Mouse (Mus musculus): ENCODE data around the gene 1700025G04Rik.
A peak's percentile ranks its signal among the peaks of the same experiment; 100 is the strongest.

1700025G04Rik gene

GRCm38 (mm10) chr1:151990615-151991014, 99.3 kb downstream of the 1700025G04Rik start:
- DNase-seq, result no peak

GRCm38 (mm10) chr1:151988713-151989112, 101.2 kb downstream of the 1700025G04Rik start:
- DNase-seq, result no peak

- DNase-seq, result no peak
Measured at GRCm38 (mm10) chr1:151988066-151988465, 101.9 kb downstream of the 1700025G04Rik start.

GRCm38 (mm10) chr1:151986024-151986778, 103.7 kb downstream of the 1700025G04Rik start:
- DNase-seq, result no peak

GRCm38 (mm10) chr1:151985056-151985455, 104.9 kb downstream of the 1700025G04Rik start:
- no peak for DNase-seq

- no peak for DNase-seq
Measured at GRCm38 (mm10) chr1:151983991-151984390, 105.9 kb downstream of the 1700025G04Rik start.

GRCm38 (mm10) chr1:151980498-151980897, 109.4 kb downstream of the 1700025G04Rik start:
- no peak for DNase-seq

GRCm38 (mm10) chr1:151979803-151980456, 110.0 kb downstream of the 1700025G04Rik start:
- DNase-seq, result no peak

GRCm38 (mm10) chr1:151978751-151979150, 111.2 kb downstream of the 1700025G04Rik start:
- no peak for DNase-seq

- DNase-seq, result no peak
Measured at GRCm38 (mm10) chr1:151977596-151977995, 112.3 kb downstream of the 1700025G04Rik start.

- no peak for DNase-seq
Measured at GRCm38 (mm10) chr1:151976850-151977249, 113.1 kb downstream of the 1700025G04Rik start.

- peak; percentile 16 to 35 for DNase-seq
Measured at GRCm38 (mm10) chr1:151975418-151976379, 114.2 kb downstream of the 1700025G04Rik start.

- peak in 1 of 2 experiments; percentile 37 for DNase-seq
Measured at GRCm38 (mm10) chr1:151974887-151975286, 115.0 kb downstream of the 1700025G04Rik start.

- DNase-seq, result no peak
Measured at GRCm38 (mm10) chr1:151974424-151974823, 115.5 kb downstream of the 1700025G04Rik start.

GRCm38 (mm10) chr1:151973110-151973700, 116.7 kb downstream of the 1700025G04Rik start:
- no peak for DNase-seq

GRCm38 (mm10) chr1:151971581-151971980, 118.3 kb downstream of the 1700025G04Rik start:
- DNase-seq, result no peak

- no peak for DNase-seq
Measured at GRCm38 (mm10) chr1:151968126-151968525, 121.8 kb downstream of the 1700025G04Rik start.

GRCm38 (mm10) chr1:151964811-151965210, 125.1 kb downstream of the 1700025G04Rik start:
- no peak for DNase-seq

GRCm38 (mm10) chr1:151963248-151963647, 126.7 kb downstream of the 1700025G04Rik start:
- DNase-seq, result no peak

- DNase-seq, result no peak
Measured at GRCm38 (mm10) chr1:151962078-151962477, 127.8 kb downstream of the 1700025G04Rik start.

- peak; percentile 18 to 29 for DNase-seq
Measured at GRCm38 (mm10) chr1:151961204-151961603, 128.7 kb downstream of the 1700025G04Rik start.

- no peak for DNase-seq
Measured at GRCm38 (mm10) chr1:151959010-151959409, 130.9 kb downstream of the 1700025G04Rik start.

All from kidney, postnatal 36 days (tissue).